Mouse (Mus musculus): ENCODE measurements around the gene Cryba2.
A peak's percentile ranks its signal among the peaks of the same experiment; 100 is the strongest.

Gene Cryba2

DNA sequence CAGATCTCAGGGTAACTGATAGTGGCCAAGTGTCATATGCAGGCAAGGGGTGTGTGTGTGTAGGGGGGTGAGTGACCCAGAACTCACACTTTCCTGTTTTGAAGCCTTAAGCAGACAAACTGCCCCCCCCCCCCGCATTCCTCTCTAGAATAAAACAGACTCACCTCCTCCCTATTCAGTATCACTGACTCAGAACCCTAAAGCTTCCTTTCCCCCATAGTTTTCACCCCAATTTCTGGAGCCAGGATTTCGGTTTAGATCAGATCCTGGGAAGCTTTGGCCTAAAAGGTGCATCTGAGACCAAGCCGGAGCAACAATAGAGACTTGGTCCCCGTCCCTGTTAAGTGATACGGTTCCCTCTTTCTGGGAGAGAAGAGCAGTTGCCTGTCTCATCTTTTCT lies 9.5 kb downstream of the Cryba2 start:
- no peak for DNase-seq

DNA sequence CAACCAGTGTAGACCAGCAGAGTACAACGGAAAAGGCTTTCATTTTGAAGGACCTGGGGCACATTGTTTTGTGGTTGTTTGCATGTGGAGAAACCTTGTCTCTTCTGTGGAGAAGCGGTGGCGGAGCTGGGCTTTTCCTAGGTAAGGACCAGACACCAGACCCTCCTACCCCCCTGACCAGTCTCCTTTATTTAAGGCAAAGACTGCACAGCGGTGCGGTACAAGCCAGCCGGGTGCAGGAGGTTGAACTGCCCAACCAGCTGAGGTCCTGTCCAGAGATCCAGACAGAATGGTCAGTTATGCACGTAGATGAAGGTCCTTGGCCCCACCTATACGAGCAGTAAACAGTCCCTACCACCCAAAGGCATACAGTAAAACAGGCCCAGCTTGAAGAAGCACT lies 10.1 kb downstream of the Cryba2 start:
- DNase-seq = no peak

DNA sequence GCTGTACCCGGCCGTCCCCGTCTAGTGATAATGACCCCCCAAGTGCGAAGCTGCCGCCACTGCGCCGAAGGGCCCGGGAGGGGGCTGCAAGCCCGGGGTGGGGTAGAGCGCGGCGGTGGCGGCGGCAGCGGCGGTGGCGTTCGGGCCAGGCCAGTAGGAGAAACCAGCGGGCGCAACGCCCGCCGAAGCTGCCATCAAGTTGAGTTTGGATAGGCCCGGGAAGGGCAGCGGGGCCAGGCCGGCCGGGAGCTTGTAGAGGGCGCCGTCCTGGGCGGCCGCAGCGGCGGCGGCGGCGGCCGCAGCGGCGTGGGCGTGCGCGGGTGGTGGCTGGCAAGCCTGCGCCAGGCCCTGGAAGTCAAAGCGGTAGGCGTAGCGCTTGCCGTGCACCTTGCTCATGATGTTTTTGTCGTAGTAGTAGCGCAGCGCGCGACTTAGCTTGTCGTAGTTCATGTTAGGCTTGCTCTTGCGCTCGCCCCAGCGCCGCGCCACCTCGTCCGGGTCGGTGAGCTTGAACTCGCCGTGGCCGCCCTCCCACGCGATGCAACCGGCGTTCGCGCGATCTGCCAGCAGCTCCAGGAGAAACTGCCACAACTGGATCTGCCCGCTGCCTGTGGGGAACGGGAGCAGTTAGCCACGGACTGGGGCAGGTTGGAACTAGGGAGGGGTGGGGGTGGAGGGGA lies 10.7 kb downstream of the Cryba2 start:
- no peak for DNase-seq

DNA sequence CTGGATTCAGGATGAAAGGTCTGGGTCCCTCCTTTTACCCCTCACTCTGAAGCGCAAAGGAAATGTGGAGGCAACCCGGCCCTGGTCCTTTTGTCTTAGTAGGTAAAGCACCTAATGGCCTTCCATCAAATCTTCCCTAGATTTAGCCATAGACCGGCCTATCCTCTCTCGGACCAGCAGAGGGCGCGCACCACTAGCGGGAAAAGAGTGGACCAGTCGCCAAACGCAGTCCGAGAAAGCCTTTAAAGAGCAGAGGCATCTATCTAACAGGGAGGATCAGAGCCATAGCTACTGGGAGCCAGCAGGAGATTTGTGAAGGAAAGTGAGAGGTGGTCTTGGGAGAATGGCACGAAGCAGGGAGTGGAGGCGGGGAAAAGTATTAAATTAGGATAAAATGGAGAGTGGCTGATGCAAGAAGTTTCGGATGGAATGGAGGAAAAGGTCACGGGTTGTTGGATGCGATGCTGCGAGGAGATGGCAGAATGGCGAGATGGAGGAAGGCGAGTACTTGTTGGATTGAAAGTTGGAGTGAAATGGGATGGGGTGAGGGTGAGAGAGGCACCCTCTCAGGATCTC lies 12.1 kb downstream of the Cryba2 start:
- peak; percentile 80 for DNase-seq

DNA sequence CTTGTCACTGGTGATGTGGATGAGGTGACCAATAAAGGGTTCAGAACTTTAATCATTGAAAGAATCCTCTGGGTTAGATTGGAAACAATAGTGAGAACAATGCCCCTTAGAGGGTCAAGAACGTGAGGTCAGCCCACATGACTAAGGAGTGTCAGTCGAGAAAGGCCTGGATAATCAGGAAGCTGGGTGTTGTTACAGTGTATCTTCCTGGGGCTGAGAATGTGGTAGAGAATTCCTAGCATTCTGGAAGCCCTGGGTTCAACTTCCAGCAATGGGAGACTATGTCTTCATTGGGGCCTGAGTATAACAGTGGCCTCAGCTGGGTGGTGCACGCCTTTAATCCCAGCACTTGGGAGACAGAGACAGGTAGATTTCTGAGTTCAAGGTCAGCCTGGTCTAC lies 15.7 kb downstream of the Cryba2 start:
- DNase-seq = no peak

DNA sequence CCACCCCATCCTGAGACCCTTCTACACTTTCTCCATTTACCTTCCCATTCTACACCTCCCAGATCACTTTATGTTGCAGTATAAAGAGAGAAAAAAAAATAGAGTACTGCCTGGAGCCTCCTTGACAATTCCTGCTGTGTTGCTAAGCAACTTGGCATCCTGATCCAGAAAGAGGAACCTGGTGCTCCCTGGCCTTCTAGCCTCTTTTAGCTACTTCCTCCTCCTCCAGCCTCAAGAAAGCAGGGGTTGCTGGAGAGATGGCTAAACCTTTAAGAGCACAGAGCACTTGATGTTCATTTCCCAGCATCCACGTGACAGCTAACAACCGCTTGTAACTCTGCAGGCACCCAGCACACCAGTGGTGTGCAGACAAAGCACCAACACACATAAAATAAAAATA lies 20.7 kb downstream of the Cryba2 start:
- no peak for DNase-seq

DNA sequence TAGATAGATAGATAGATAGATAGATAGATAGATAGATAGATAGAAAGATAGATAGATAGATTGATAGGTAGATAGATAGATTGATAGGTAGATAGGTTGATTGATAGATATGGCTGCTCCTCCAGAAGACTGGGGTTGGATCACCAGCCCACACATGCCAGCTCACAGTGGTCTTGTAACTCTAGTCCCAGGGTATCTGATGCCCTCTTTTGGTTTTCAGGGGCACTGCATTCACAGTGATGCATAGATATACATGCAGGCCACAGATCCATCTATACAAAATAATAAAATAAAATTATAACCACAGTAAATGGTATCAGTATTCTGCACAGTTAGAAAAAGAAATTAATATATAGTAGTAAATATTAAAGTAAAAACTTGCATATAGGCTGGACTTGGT lies 31.2 kb downstream of the Cryba2 start:
- DNase-seq = no peak

DNA sequence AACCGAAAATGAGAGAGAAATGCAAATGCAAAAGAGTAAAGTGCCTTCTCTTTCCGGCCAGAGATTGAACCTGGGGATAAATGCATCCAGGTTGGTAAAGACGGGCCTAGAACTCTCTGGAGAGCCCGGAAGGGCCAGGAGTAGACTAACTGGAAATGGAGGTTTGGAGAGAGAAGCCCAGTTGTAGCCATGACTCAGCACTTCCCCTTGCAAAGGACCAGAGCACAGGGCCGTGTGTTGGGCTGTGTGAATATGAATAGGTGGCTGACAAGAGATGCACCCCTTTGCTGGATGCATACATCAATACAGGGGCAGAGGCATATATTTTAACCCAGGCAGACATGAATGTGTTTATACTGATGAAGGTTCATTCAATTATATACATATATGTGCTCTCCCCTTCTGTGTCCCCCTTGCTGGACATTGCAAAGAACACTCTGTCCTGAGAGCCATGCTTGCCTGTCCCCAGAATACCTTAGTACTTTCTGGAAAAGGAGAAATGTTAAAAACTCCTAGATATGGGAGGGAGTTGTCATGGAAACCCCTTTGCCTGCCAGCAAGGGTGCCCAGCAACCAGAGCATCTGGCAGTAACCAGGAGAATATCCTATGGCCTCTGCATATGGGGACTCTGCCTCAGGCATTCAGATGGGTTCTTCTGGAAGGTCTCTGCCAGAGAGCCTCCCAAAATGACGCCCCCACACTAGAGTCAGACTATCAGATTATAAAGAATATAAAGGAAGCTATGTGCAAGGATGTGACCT lies 33.5 kb downstream of the Cryba2 start:
- peak; percentile 38 for DNase-seq

DNA sequence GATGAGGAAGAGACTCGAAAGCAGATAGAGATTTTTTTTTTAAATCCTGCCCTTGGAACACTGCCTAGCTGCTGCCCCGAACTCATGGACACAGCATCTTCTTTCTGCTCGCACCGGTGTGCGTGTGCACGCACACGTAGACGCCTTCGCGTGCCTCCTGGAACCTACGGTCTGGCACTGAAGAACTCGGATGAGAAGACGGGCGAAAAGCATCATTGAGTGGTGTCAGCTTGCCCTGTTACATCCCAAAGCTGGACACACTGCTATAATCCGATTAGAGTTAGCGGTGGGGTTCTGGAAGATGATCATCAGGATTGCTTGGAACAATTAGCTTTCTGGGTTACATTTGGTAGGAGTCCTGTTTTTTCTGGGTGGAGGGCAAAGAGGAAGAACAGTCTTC lies 34.1 kb downstream of the Cryba2 start:
- peak; percentile 15 for DNase-seq

DNA sequence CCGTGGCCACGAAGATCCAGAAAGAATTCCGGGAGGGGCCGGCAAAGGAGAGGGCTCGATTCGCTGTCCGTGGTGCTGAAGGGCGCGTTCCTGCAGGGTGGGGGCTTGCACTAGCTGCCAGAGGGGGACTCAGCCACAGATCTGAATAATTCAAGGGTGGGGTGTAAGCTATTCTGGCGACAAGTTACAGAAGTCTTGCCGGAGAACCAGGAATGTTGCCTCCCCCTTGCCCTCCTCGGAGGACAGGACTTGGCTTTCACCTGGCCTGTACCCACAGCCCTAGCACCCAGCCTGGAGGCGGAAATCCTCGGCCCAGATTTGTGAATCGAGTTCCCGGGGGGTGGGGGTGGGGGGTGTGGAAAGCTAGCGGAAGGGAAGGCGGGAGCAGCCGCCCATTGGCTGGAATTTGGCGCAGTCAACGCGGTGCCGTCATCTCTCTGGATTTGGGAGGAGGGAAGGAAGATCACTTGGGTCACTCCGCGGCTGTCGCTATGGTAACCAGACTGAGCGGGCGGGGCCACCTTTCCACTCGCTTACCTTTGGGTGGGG lies 34.7 kb downstream of the Cryba2 start:
- DNase-seq = peak; percentile 90

DNA sequence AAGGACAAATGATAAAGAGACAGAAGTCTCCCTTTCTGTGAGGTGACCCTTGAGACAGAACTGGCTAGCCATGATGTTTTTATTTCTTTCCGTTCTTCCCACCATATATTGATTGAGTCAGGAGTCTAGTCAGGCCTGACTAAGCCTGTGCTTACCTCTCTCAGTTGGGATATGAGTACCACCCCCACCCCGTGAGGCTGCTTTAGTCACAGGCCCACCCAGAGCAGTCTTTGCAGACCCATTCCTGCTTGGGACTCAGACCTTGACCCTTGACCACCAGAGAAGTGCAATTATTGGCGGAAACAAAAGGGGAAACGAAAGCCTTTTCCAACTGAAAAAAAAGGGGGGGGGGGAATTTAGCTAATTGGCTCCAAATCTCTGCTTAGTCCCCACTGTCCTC lies 35.3 kb downstream of the Cryba2 start:
- no peak for DNase-seq

DNA sequence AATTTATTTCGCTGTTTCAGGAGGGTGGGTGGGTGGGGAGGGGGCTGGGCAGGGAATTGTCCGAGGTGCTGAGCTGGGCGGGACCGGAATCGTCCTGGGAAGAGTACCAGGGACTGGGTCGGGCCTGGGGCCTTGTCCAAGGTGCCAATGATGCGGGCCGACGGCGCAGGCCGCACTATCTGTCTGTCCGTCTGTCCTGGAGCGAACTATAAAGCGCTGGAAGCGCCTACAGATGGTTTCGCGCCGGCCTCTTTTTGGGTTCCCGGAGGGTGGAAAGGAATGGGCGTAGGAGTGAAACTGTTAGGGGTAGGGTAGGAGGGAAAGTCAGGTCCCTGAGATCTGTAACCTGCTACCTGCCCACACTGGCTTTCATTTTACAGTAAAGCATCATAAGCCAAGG lies 35.7 kb downstream of the Cryba2 start:
- peak; percentile 28 for DNase-seq

DNA sequence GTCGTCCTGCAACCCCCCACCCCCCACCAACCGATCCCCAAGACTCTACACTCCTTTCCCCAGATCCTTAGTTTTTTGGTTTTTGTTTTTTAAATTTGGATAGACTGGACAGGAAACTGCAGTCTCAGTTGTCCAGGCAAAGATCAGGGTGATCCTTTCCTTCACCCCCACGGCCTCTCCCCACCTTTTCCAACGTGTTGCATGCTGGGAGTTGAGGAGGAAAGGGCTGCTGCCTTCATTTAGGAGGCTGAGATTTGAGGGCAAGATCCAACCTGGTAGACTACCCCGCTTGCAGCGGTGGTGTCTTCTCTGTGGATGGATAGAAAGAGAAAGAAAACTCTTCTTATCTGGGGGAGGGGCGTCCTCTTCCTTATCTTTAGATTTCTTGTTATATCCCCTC lies 36.2 kb downstream of the Cryba2 start:
- DNase-seq = no peak

DNA sequence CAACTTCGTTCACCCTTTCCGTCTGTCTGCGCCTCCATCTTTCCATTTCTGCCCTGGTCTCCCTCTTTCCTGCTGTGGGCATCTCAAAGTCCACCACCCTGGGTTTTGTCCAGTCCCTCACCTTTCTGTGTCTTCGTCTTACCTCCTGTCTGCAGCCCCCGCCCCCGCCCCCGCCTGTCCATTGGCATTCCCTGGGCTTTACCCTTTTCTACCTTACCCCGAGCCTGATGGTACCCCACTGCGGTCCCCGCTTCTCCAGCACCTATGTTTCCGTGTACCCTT lies 36.6 kb downstream of the Cryba2 start:
- DNase-seq = no peak

DNA sequence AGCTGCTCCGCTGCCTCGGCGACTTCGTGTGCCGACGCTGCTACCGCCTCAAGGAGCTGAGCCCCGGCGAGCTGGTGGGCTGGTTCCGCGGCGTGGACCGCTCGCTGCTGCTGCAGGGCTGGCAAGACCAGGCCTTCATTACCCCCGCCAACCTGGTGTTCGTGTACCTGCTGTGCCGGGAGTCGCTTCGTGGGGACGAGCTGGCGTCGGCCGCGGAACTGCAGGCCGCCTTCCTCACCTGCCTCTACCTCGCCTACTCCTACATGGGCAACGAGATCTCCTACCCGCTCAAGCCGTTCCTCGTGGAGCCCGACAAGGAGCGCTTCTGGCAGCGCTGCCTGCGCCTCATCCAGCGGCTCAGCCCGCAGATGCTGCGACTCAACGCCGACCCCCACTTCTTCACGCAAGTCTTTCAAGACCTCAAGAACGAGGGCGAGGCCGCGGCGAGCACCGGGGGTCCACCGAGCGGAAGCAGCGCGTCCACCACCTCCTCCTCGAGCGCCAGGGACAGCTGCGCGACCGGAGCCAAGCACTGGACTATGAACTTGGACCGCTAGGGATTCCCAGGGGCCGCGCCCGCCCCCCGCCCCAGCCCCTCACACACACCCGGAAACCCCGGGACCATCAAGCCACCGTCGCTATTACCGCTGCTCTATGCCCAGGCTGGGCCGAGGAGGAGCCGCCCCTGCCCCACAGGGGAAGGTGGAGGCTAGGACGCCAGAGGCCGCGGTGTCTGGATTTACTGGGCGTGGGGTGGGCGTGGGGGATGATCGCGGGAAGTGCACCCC lies 37.1 kb downstream of the Cryba2 start:
- peak; percentile 40 for DNase-seq

DNA sequence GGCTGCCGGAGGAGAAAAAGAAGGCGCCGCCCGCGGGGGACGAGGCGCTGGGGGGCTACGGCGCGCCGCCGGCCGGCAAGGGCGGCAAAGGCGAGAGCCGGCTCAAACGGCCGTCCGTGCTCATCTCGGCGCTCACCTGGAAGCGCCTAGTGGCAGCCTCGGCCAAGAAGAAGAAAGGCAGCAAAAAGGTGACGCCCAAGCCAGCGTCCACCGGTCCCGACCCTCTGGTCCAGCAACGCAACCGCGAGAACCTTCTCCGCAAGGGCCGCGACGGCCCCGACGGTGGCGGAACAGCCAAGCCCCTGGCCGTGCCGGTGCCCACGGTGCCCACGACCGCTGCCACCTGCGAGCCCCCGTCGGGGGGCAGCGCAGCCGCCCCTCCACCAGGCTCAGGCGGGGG lies 37.8 kb downstream of the Cryba2 start:
- DNase-seq = no peak

DNA sequence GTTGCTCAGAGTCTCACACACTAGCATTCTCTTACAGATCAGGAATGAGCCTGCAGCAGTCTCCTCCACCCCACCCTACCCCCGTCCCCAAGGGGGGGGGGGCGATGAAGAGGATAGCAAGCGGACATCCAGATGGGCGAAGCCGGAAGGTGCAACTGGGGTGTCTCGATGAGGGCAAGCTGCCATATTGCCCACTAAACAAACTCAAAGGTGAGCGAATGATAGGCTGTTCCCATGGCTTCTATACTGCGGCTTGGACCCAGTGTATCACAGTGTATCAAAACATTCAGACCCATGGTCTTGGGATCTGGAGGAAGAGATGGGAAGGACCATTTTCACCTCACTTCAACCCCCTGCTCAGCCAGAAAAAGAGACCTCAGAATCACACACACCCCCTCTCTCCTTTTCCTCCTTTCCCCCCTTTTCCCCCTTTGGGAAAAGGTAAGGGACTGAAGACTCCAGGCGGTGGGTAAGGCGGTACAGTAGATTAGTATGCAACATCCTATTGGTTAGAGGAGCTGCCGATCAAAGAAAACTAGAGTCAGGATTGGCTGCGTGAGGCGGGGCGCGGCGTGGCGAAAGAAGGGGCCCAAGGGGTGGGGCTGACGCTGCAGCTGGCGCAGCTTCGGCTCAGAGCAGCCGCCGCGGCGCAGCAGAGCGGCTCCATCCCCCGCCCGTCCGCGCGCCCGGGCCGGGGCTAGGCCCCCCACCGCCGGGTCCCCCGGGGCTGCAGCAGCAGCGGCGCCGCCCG lies 38.5 kb downstream of the Cryba2 start, which contains the start of gene Cdk5r2:
TSS of gene Cdk5r2 (plus strand) at position 629 of the 751 bp plus-strand sequence.
- DNase-seq = peak; percentile 91

DNA sequence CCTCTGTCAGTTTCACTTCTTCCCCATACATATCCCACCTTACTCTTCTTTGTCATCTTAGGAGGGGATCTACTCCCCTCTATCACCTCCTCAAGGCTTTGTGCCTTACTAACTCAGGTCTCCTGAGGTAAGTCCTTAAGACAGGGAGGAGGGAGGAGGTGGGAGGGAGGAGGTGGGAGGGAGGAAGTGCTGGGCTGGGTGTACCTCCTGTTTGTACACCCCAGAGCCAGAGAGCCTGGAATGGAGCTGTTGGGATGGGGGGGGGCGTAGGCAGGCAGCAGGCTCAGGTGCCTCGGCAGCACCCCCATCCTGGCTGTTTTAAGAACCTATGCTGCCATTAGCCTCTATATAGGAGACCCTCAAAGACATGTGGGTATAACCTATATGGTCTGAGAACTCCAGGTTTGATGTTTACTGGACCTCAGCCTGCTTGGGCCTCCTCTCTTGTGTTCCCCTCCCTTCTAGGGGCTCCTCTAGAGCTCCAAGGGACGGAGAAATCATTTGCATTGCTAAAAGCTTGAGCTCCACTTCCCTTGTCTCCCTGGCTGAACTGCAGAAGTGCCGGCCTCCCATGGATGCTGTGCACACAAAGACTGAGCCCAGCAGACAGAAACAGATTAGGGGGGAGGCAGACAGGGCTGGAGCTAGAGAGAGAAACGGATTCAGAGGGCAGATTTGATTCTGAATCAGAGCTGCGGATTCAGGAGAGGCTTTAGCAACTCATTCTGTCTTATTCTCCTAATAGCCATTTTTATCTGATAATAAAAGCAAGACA lies 41.8 kb downstream of the Cryba2 start:
- DNase-seq = no peak

DNA sequence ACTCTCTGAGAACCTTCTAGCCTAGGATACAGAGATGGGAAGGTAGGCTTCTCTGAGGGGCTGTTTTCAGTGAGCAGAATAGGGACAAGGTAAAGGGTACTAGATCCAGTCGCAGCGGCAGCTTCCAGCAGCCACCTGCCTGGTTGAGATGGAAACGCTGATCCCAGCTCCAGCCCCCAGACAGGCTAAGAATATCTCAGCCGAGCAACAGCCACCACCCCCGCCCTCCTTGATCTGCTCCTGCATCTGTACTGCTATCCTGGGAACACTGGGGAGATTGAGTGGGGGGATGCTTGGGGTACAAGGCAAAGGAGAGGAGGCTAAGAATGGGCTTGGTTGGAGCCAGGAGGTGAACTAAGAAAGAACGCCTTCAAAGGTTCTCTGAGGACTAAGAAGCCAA lies 42.7 kb downstream of the Cryba2 start:
- peak; percentile 74 for DNase-seq

DNA sequence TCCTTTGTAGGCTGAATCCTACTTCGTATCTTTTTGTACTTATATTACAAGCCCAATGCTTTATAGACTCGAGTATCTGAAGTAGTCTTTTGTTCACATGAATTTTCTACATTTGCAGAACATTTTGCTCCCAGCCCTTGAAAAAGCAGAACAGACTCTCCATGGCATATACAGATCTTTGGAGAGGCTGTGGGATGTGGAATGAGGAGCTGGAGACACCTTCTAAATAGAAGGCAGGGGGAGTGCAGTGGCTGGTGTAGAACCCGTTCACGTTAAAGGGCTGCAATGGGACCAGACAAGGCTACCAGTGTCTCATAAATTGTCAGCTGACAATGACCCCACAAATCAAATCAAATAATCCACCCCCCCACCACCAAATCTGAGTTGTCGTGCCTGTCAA lies 44.0 kb downstream of the Cryba2 start:
- DNase-seq = no peak

DNA sequence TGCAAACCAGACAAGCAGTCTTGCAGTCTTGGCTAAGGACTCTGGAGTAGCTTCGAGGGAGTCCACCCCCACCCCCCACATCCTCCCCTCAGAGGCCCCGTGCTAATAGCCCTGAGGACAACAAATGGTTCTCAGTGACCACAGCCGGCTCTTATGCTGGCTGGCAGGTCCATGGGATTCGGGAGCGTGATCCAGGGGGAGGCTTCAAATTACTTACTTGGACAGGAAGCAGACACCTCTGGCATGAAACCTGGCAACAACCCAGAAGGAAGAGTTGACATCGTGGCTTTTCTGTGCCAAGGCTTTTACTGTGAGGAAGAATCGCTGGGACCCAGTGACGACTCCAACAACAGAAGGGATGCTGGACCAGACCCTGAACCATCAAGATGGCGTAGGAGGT lies 46.6 kb downstream of the Cryba2 start:
- no peak for DNase-seq

DNA sequence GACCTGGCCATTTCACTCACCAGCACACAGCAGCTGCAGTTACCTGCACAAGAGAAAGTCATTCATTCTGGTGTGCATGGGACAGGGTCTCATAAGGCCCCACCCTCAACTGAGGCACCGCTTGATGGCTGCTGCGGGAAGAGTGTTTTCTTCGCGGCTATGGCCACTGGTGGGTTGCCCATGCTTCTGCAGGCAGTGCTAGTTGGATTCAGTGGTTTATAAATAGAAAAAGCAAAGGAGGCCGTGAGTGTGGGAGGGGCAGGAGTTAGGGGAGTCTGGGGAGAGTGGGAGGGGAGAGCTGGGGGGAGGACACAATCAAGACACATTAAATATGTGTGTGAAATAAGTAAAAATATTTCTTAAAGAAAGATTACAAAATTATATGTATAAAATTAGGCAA lies 49.9 kb downstream of the Cryba2 start:
- no peak for DNase-seq

Measured in right cerebral cortex, postnatal 14 days (tissue).